ENCODE assay signal across 16 mouse cellular contexts in the genomic region with DNA sequence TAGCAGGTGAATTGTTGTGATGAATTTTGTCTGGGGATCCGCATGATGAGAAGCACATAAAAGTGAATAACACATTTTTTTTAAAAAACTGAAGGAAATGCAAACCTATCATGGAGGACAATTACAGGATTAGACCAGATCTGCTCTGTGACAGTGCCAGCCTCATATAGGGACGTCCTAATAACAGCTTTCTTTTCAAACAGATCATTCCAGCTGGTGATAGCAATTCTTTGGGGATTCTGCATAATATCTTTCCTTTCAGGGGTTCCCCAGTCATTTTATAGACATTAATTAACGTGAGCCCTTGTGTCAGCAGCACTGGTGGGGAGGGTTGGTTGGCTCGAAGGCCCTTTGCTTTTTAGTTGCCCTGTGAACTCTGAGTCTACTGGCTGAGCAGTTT.
"Had no signal": no experiment of that assay in that cellular context is flagged by ENCODE, and none has a peak within 500 bp of the region (broad histone marks: within the 10 kb centered on the region; RNA-seq: fewer than 3 reads in every experiment).

No protein-coding gene starts in this region.

- H3K27ac ChIP-seq: kidney, embryonic 15.5 days; left cerebral cortex, adult 2 months; liver, embryonic 13.5 days had no signal

- H3K27me3 ChIP-seq: kidney, embryonic 15.5 days had no signal

- H3K4me3 ChIP-seq: kidney, embryonic 15.5 days; left cerebral cortex, adult 2 months; liver, embryonic 13.5 days; myocyte had no signal

- H3K36me3 ChIP-seq: kidney, embryonic 15.5 days; liver, embryonic 13.5 days had no signal

- H3K9me3 ChIP-seq: kidney, embryonic 15.5 days; liver, embryonic 13.5 days had no signal

- H3K4me1 ChIP-seq: liver, embryonic 13.5 days had no signal

- DNase-seq: kidney, adult 11 months; kidney, adult 8-10 months; kidney, postnatal 10 days; kidney, postnatal 36 days; layer of hippocampus, postnatal 36 days; liver, embryonic 13.5 days; lung, adult 2 months; lung, postnatal 14 days; lung, postnatal 4 days; right cerebral cortex, adult 18-20 months; right cerebral cortex, postnatal 14 days; right cerebral cortex, postnatal 4 days; thymus, postnatal 25 days had no signal

- H3K9ac ChIP-seq: kidney, embryonic 15.5 days; liver, embryonic 13.5 days had no signal

- H3K4me2 ChIP-seq: kidney, embryonic 15.5 days; liver, embryonic 13.5 days had no signal
